Mouse (Mus musculus): ENCODE data around the gene Pja2.
"Not testable (repeated sequence)": the region's sequence is repeated elsewhere in the genome, so short reads cannot be mapped to it uniquely, and the experiment has no call there.

The Pja2 gene

DNA sequence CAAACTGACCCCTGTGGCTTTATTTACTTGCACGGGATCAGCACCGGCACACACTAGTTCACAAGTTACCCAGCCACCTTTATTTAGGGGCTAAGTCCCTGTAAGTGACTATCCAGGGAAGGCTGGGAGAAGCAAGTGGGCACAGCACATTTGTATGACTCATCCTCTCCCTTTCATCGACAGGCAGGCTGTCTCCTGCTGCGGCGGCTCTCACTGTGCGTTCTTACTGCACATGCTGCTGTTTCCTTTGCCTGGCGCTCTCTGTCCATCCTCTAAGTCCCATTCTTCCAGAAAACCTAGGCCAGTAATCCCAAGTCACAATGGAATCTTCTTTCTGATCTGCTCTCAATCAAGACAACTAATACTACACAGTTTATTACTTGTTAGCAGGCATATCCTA lies 43.7 kb downstream of the Pja2 start:
- intact Hi-C loops (cut with DNase I), result no loop called here

DNA sequence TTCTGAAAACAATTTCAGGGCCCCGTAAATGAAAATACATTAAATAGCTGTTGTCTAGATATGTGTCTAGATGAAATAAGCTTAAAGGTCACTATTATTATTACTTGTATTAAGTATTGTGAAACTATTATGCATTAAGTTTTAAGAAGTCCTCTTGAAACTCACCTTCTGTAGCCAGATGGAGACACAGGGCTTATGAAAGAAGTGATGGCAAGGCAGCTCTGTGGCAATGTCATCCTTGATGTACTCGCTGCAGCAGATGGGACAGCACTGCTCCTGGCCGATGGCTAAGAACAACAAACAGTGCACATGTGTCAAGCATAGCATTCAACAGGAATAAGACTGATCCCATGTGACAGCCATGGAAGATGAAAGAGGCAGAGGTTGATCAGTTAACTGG lies 44.9 kb downstream of the Pja2 start:
- intact Hi-C loops (cut with DNase I), result no loop called here

DNA sequence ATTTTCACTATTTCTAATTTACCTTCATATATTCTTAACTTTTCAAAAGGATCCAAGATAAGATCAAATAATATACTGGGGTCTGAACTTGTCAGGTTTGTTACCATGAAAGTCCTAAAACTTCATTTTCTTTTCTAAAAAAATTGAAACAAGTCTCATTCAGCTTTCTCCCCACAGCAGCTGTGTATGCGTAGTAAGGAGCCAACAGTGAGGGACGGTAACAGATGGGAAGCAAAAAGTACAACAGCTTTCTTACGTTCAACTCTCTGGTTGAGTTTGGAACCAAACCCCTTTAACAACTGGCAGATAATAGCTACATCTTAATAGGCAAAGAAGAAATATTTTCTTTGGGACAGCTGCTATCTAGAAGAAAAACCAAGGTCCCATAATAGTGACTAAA lies 50.3 kb downstream of the Pja2 start:
- intact Hi-C loops (cut with DNase I), result not testable (repeated sequence)

DNA sequence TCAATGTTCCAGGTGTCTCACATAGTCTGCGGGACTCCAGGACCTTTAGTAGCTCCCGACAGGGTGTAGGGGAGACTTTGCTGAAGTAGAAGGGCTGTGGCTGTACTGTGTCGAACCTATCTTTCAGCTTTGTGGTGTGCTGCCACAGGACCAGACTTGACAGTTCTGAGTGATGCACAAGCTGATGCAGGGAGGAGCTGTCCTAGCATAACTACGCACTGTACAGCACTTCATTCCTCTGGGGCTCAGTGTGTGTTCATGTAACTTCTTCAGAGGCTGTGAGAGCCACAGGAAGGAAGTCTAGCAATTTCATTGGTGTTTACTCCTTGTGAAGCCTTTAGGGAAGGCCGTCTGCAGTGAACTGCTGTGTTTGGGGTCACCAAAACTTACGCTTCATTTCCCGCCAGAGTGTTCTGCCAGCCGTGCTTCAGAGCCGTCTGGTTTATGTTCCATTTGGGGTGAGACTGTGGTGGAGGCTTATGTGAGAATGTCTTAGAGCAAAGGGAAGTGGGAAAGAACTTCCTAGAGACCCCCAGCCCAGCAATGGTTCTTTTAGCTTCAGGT lies 54.0 kb downstream of the Pja2 start:
- intact Hi-C loops (cut with DNase I), result no loop called here

- intact Hi-C loops (cut with DNase I), result no loop called here
Observed at GRCm38 (mm10) chr17:64276666-64277065, 55.0 kb downstream of the Pja2 start.

DNA sequence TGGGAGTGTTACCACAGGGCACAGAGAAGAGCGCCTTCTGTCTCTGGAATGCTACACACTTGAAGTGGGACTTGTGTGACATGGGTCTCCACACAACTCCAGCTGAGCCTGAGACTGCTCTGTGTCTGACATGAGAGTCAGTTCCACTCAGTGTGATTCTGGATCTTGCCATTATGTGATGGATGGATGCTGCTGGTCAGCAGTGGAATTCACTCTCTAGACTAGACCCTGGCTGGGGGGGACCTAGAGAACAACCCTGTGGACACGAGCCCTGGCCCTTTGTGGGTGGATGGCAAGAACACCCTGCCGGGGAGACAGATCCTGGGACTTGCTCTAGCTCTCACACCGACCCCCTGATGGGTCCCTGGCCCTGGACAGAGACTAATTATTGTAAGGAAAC lies 56.5 kb downstream of the Pja2 start:
- intact Hi-C loops (cut with DNase I), result no loop called here

DNA sequence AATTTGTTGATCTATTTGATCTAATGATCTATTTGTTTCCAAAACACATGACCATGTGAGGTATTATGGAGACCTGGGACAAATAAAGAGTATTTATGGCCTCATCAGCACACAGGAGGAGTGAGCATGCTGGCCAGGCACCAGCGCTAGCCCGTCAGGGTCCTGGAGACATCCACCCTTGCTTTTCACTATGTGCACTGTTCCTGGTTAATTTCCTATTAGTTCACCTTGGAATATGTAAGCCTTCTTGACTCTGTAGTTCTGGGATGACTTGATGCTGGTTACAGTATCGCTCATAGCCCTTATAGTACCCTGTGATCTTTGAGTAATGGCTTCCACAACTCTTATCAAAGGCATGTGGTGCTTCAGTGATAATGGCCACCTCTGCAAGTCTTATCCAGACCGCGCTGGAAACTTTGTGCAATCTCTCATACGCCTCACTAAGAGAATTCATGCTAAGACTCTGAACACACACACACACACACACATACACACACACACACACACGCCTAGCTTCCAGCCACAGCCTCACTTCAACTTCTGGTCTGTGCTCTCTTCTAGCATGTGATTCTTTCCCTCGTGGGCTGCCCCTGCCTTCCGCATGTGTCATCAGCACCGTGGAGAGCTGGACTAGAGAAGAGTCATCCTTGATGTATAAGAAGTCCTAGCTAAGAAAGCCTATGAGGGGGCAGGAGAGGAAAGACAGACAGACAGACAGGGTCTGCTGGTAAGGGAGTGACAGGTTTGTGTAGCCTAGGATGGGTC lies 57.2 kb downstream of the Pja2 start:
- intact Hi-C loops (cut with DNase I), result no loop called here

- intact Hi-C loops (cut with DNase I), result no loop called here
Observed at GRCm38 (mm10) chr17:64260571-64260970, 71.1 kb downstream of the Pja2 start.

DNA sequence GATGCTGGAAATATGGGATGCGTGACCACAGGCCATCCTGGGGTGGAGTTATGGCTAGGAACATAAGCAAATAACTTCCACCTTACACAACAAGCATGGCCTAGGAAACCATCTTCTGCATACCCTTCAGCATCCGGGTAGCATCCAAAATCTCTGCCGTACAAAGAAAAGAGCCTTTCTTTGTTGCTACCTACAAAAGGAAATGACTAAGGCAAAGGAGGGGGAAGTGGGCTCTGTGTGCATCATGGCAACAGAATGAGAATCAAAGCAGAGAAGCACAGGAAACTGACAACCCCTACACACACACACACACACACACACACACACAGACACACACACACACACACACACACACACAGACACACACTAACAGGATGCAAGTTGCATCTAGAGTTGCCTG lies 83.5 kb downstream of the Pja2 start:
- intact Hi-C loops (cut with DNase I), result no loop called here

- intact Hi-C loops (cut with DNase I), result no loop called here
Observed at GRCm38 (mm10) chr17:64242898-64243297, 88.8 kb downstream of the Pja2 start.

- intact Hi-C loops (cut with DNase I), result no loop called here
Observed at GRCm38 (mm10) chr17:64242310-64242859, 89.3 kb downstream of the Pja2 start.

DNA sequence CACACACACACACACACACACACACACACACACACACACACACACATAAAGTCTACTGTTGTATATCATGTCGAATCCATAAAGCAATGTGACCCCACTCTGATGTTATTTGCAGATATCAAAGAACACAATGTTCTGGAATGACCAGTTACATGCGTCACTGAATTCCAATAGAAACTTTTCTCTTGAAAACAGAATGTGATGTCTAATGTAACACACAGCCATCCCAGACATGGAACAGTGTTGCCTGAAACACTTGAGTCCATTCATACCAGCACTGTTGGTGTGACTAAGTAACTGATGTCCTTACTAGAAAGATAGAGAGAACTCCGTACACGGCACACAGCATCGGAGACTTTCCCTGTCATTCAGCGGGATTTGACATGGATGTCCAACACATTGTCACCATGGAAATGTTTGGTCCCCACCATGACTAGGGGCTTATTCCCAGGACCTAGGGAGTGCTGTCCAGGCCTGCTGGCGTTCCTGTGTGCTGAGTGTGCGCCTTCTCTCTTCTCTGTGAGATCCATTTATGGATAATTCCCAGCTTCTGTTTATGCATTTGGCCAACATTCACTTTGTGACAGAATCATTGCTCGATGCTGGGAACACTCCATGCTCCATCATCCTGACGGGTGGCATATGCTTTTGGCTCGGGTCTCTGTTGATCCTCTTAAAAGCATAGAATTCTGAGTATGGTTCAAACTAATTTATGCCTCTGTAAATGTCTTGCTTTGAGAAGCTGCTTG lies 90.0 kb downstream of the Pja2 start:
- intact Hi-C loops (cut with DNase I), result no loop called here

- intact Hi-C loops (cut with DNase I), result loop anchor here (5.0 kb wide), 1 partner anchor 145 kb away; no protein-coding TSS in a partner anchor
Observed at GRCm38 (mm10) chr17:64232134-64232533, 99.6 kb downstream of the Pja2 start.

GRCm38 (mm10) chr17:64231637-64232036 lies 100.1 kb downstream of the Pja2 start:
- intact Hi-C loops (cut with DNase I), result loop anchor here (5.0 kb wide), 1 partner anchor 146 kb away; no protein-coding TSS in a partner anchor

- intact Hi-C loops (cut with DNase I), result loop anchor here (5.0 kb wide), 1 partner anchor 146 kb away; no protein-coding TSS in a partner anchor
Observed at GRCm38 (mm10) chr17:64231172-64231571, 100.5 kb downstream of the Pja2 start.

Small RNAs within 50 kb of the gene (microRNA-seq; reads per million reads assigned to microRNA genes)
- gene Gm24194, result 0 reads per million in 2 experiments
